Mouse (Mus musculus) neural tube, embryonic 12.5 days (tissue): ENCODE results near the gene Ddx58. TPM values are rescaled to one million over a fixed set of nuclear protein-coding genes. Genes with fewer than 3 reads are reported as not detected.

ENCODE experiments used
- ATAC-seq: fragments of 200-750 bp; cut with Nextera tagmentation; 2 replicates; pipeline ENCODE4 v1.8.0; 2017; ENCODE audit warnings: low read depth, mild to moderate bottlenecking, moderate TSS enrichment, moderate library complexity; ENCODE audit not compliant: low FRiP score
- H3K27ac ChIP-seq: fragments of 300-500 bp; sonication (generic); 2 replicates; pipeline ENCODE4 v1.5.1; 2016
- H3K27me3 ChIP-seq: fragments of 300-500 bp; sonication (generic); replicated peaks from 2 replicates; pipeline ENCODE4 v1.6.1; 2016; ENCODE audit warnings: mild to moderate bottlenecking
- H3K36me3 ChIP-seq: fragments of 300-500 bp; sonication (generic); 2 replicates; pipeline ENCODE4 v1.6.1; 2016; ENCODE audit warnings: mild to moderate bottlenecking
- H3K4me1 ChIP-seq: fragments of 300-500 bp; sonication (generic); 2 replicates; pipeline ENCODE4 v1.6.1; 2016
- H3K4me2 ChIP-seq: fragments of 300-500 bp; sonication (generic); replicated peaks from 2 replicates; pipeline ENCODE4 v1.6.1; 2016; ENCODE audit warnings: mild to moderate bottlenecking
- H3K4me3 ChIP-seq: fragments of 300-500 bp; sonication (generic); 2 replicates; pipeline ENCODE4 v1.5.1; 2016
- H3K9ac ChIP-seq: fragments of 300-500 bp; sonication (generic); 2 replicates; pipeline ENCODE4 v1.6.1; 2016; ENCODE audit warnings: mild to moderate bottlenecking
- H3K9me3 ChIP-seq: fragments of 300-500 bp; sonication (generic); 2 replicates; pipeline ENCODE4 v1.6.1; 2016; ENCODE audit warnings: mild to moderate bottlenecking
- WGBS: fragments of 180-500 bp; shearing (Covaris S2); methylation state at CpG from one replicate; pipeline ENCODE4 v1.1.7; 2016; 5-methylcytosine and 5-hydroxymethylcytosine counted together
- polyA plus RNA-seq: library from polyadenylated mRNA; unstranded; fragments of >200 nt; fragmentation: Nextera tagmentation; extraction: Ambion mirVana; gene quantifications from 2 replicates; pipeline ENCODE4 v1.2.1, GENCODE M21; 2016

The Ddx58 gene
- polyA plus RNA-seq, result 3.3 and 4.3 TPM in 2 replicates

DNA sequence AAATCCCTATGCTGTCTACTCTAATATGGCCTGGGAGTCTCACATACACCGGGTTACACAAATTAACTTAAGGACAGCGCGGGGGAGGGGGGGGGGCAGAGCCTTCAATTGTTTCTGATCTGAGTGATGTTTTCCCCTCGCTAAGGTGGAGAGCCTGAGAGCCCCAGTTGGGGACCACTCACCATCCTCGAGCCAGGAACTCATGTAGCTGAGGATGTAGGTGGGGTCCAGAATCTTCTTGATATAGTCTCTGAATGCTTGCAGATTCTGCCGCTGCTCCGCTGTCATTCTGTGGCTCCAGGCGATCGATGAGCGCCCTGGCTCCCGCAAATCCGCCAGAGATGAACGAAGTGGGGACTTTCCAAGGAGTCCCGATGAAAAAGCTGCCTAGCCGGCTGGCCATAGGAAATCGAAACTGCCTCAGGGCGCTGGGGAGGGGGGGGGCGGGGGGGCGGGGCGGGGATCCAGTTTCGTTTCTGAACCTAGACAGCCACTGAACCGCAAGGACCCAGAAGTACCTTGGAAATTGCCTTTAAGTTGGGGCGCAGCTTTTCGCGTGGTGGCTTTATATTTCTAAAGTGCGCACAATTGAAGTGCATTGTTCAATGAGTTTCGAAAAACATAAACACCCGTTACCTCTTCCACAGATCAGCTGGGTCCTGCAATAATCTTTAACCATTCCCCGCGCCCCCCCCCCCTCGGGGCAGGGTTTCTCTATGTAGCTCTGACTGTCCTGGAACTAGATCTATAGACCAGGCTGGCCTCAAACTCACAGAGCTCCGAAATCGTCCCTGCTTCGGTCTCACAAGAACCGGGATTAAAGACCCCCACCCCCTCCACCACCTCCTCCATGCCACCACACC, at the start of gene Ddx58:
Ddx58 (minus strand) TSS at position 420 of the 863 bp plus-strand sequence.
- WGBS, result 3% methylated on average over 34 of the region's 35 CpGs
- Histone ChIP-seq H3K4me1 (peaks cover 19% of the 10 kb centered on the region), H3K4me2 (peak within 1 kb of the TSS; percentile 83), H3K9ac (peak within 1 kb of the TSS; percentile 60), H3K36me3 (no peaks in the 10 kb centered on the region), H3K27me3 (no peaks in the 10 kb centered on the region), H3K4me3 (peak within 1 kb of the TSS; percentile 46), H3K9me3 (no peaks in the 10 kb centered on the region), H3K27ac (no peak within 1 kb of the TSS)
- ATAC-seq, result peak; percentile 55

DNA sequence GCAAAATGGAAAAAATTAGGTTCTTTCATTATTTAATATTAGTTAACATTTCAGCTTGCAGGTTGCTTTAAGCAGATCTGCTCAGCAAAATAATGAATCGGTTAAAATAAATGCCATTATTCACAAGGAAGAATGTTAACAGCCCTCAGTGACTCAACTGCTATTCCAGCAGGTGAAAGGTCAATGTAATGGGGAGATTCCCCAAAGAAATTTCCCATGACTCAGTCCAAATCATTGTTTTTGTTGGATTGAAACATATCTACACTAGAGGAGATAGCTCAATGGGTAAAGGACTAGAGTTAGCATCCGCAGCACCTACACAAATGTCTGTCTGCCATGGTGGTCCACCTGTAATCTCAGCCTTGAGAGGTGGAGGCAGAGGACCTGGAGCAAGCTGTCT, 49.4 kb upstream of the Ddx58 start:
- no peak overlapping the region for H3K4me3 ChIP-seq
- H3K9ac ChIP-seq, result no peak overlapping the region
- H3K9me3 ChIP-seq, result peaks cover 12% of the 10 kb centered on the region; the same call in 1 of the 2 replicates
- WGBS, result 95% methylated on average over 2 of the region's 2 CpGs
- H3K27me3 ChIP-seq, result no peaks in the 10 kb centered on the region
- H3K27ac ChIP-seq, result no peak overlapping the region
- H3K36me3 ChIP-seq, result no peaks in the 10 kb centered on the region
- no peak for ATAC-seq
- H3K4me1 ChIP-seq, result no peaks in the 10 kb centered on the region
- no peak overlapping the region for H3K4me2 ChIP-seq

DNA sequence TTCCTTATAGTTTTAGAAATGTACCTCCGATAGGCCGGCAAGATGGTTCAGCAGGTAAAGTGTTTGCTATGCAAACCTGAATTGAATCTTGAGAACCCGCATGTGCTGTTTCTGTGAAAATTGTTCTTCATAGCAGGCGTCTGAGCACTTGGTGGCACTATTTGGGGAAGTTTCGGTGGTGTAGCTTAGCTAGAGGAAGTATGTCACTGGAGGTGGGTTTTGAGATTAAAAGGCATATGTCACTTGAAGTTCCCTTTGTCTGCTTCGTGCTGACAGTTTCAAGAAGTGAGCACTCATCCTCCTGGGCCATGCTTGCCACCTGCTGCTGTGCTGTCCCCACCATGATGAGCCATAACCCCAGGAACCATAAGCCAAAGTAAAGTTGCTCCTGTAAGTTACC, 47.8 kb upstream of the Ddx58 start:
- H3K9ac ChIP-seq, result no peak overlapping the region
- no peak for ATAC-seq
- no peak overlapping the region for H3K27ac ChIP-seq
- H3K9me3 ChIP-seq, result peaks cover 8% of the 10 kb centered on the region; the same call in 1 of the 2 replicates
- no peaks in the 10 kb centered on the region for H3K27me3 ChIP-seq
- no peak overlapping the region for H3K4me2 ChIP-seq
- 81% methylated on average over 6 of the region's 6 CpGs for WGBS
- H3K4me3 ChIP-seq, result no peak overlapping the region
- H3K36me3 ChIP-seq, result no peaks in the 10 kb centered on the region
- no peaks in the 10 kb centered on the region for H3K4me1 ChIP-seq

DNA sequence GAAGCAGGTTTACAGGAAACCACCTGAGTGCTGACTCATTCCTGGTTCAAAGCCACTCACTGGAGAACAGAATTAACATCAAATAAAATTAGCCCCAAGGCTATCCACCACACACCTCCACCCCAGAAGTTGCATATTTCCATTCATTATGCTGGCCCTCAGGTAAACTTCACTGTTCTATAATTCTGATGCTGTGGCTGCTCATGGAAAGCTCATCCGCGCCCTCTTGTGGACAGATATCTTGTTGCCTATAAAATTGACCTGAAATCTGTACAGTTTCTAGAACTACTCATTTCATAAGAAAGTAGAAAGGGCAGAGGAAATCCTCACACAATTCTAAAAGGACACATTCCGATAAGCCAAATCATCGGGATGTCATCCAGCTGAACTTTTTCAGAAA, 46.0 kb upstream of the Ddx58 start:
- H3K4me2 ChIP-seq, result no peak overlapping the region
- ATAC-seq, result no peak
- no peak overlapping the region for H3K4me3 ChIP-seq
- no peak overlapping the region for H3K27ac ChIP-seq
- H3K4me1 ChIP-seq, result no peaks in the 10 kb centered on the region
- H3K9ac ChIP-seq, result no peak overlapping the region
- no peaks in the 10 kb centered on the region for H3K9me3 ChIP-seq
- no peaks in the 10 kb centered on the region for H3K36me3 ChIP-seq
- WGBS, result 23% methylated on average over 4 of the region's 4 CpGs
- H3K27me3 ChIP-seq, result no peaks in the 10 kb centered on the region

DNA sequence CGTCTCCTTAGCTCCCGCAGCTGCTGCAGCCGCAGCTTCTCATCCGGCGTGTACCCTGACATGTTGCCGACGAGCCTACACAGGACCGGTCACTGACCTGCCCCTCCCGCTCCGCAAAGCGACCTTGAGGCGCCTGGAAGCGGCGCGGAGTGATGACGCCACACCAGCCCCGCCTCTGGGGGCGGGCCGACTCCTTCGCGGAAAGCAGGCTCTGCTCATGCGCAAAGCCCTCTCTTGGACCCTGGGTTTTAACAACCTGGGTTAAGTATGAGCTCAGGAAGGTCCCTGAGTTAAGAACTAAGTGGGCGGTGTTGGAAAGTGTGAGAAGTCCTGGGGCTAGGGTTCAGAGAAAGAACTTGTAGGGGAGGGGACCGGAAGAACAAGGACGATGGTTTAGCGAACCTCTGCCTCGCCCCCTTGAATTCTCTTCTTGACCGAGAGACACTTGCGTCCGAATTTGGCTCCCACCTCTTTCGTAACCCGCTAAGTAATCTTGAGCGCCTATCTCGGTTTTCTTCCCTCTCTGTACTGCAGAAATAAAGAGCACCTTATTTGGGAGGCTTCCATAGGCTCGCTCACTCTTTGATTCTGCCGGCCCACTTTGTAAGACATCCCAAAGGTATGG, 39.8 kb upstream of the Ddx58 start, which contains the start of gene Ndufb6:
Ndufb6 (minus strand) TSS at position 146 of the 625 bp plus-strand sequence.
- whole genome bisulfite sequencing, result under 1% methylated on average over 36 of the region's 36 CpGs
- Histone ChIP-seq H3K9ac (peak within 1 kb of the TSS; percentile 77), H3K4me3 (peak within 1 kb of the TSS; percentile 90), H3K4me2 (peak within 1 kb of the TSS; percentile 95), H3K36me3 (peaks cover 7% of the 10 kb centered on the region; the same call in 1 of the 2 replicates), H3K27me3 (no peaks in the 10 kb centered on the region), H3K9me3 (no peaks in the 10 kb centered on the region), H3K4me1 (peaks cover 12% of the 10 kb centered on the region), H3K27ac (no peak within 1 kb of the TSS)
- ATAC-seq, result peak; percentile 95

DNA sequence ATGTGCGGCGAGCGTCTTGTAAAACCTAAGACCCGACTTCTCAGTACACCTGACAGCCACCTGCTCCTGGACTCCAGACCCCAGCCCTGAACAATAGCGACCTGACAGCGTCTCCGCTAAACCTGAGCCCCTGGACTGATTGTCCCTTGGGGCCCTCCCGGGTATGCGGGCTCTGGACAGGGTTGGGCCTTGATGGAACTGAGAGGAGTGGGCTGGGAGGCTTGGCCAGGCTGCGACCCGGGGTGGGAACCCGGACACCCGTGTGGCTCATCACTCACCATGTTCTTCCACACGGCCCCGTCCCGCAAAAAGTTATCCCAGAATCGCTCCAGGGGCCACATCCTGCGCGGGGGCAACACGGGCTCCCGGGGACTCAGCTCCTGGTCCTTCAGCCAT, 39.2 kb upstream of the Ddx58 start:
- Histone ChIP-seq H3K4me3 (peak overlapping the region; percentile 90), H3K36me3 (peaks cover 7% of the 10 kb centered on the region; the same call in 1 of the 2 replicates), H3K27ac (no peak overlapping the region), H3K4me2 (peak overlapping the region; percentile 95), H3K27me3 (no peaks in the 10 kb centered on the region), H3K9ac (peak overlapping the region; percentile 77), H3K9me3 (no peaks in the 10 kb centered on the region), H3K4me1 (peaks cover 12% of the 10 kb centered on the region)
- peak; percentile 87 for ATAC-seq
- WGBS, result under 1% methylated on average over 21 of the region's 21 CpGs

DNA sequence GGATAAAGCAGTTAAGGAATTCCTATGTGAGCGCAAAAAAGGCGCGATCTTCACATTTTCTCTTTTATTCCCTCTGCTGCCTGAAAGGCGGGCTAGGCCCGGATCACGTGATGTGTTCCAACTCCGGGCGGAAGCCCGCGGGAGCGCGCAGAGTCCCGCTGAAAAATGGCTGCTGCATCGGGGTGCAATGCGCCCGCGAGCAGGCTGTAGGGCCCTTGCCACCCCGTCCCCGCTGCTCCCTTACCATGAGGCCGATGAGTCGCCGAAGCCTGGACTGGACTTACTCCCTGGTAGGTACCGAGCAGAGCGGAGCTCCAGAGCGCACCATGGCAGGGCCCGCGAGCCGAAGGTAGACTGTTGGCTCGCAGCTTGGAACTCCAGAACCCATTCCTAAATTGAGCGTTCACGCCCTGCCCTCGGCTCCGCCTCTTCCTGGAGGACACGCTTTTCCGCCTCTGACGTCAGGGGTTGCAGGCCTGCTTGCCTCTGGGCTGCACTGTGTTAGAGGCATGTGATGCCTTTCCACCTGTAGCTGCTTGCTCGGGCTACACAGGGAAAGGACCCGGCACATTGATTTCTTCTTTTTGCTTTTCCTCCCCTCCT, 29.9 kb upstream of the Ddx58 start, which contains the start of the genes Smim27 and Topors:
Smim27 (plus strand) TSS at position 150 of the 603 bp plus-strand sequence.
Topors (minus strand) TSS at position 421 of the 603 bp plus-strand sequence.
- peak within 1 kb of the TSS; percentile 75 for H3K4me2 ChIP-seq
- WGBS, result under 1% methylated on average over 38 of the region's 38 CpGs
- no peaks in the 10 kb centered on the region for H3K27me3 ChIP-seq

DNA sequence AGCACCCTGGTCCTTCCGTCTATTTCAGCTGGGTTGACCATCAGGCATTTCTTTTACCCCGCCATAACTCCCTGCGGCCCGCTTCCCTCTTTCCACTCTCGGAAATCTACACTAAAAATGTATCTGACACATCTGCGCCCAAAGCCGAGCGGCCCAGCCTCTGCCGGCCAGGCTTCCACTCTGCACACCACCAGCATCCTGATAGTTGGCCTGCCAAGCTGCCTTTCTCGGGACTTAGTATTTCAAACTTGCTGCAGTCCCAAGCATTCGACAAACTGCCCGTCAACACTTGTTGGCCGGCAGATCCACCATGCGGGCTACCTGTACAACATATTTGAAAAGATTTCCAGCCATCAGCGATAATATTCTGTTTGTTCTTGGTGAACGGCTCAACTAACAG, 29.2 kb upstream of the Ddx58 start:
- H3K9me3 ChIP-seq, result no peaks in the 10 kb centered on the region
- peak; percentile 18 for ATAC-seq
- no peaks in the 10 kb centered on the region for H3K27me3 ChIP-seq
- H3K4me3 ChIP-seq, result peak overlapping the region; percentile 58
- WGBS, result under 1% methylated on average over 16 of the region's 16 CpGs
- peak overlapping the region; percentile 75 for H3K4me2 ChIP-seq
- H3K9ac ChIP-seq, result peak overlapping the region; percentile 66
- H3K27ac ChIP-seq, result peak overlapping the region; percentile 88
- peaks cover 16% of the 10 kb centered on the region; the same call in 1 of the 2 replicates for H3K36me3 ChIP-seq
- peaks cover 7% of the 10 kb centered on the region for H3K4me1 ChIP-seq

More for the DNA sequence above, 29.9 kb upstream of the Ddx58 start, which contains the start of the genes Smim27 and Topors:
- H3K4me3 ChIP-seq, result peak within 1 kb of the TSS; percentile 58
- H3K36me3 ChIP-seq, result peaks cover 16% of the 10 kb centered on the region; the same call in 1 of the 2 replicates
- peak within 1 kb of the TSS; percentile 88 for H3K27ac ChIP-seq
- H3K9me3 ChIP-seq, result no peaks in the 10 kb centered on the region
- peak; percentile 92 for ATAC-seq
- peaks cover 7% of the 10 kb centered on the region for H3K4me1 ChIP-seq
- peak within 1 kb of the TSS; percentile 66 for H3K9ac ChIP-seq

DNA sequence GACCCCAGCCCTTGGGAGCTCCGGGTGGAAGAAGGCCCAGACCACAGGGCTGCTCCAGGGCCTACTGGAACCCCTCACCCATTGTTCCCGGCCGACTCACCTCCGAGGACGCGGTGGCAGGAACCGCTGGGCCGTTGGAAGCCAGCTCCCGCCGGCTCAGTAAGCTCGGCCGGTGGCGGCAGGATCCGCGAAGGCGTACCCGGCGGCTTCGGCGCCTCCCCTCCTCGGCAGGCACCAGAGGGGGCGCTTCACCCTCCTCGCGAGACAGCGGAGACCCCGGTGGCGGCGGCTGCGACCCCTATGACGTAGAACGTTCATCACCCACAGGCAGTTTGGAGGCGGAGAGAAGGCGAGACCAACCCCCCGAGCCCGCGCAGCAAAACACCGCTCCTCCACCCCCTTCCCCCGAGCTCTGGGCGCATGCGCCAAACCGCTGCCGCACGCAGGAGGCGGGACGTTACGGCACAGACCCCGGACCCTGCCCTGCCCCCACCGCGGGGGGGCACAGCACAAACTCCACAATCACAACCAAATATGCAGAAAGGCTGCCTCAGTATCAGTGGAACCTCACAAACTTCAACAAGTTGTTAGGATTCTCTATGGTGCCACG, 28.7 kb upstream of the Ddx58 start:
- peak overlapping the region; percentile 75 for H3K4me2 ChIP-seq
- ATAC-seq, result peak; percentile 80

DNA sequence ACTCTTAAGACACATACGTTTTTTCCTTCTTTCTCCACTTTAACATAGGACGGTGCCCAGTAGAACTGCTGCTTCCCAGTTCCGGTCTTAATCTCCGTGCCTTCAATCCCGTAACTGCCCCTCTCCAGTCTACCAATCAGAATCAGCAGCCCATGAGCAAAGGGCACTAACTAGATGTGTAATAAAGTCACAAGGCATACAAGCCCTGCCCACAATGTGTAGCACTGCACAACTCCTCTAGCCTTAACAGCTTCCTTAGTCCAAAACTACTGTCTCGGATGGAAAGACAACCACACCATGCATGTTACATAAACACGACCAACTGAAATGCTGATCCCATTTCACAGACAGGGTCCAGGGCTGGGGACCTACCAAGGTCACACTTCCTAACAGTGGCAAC, 28.1 kb upstream of the Ddx58 start:
- Histone ChIP-seq H3K9ac (peak overlapping the region; percentile 66), H3K27ac (no peak overlapping the region), H3K27me3 (no peaks in the 10 kb centered on the region), H3K4me1 (peaks cover 7% of the 10 kb centered on the region), H3K4me3 (peak overlapping the region; percentile 58), H3K4me2 (peak overlapping the region; percentile 75), H3K9me3 (no peaks in the 10 kb centered on the region), H3K36me3 (peaks cover 18% of the 10 kb centered on the region)
- no peak; the same call in 1 of the 2 replicates for ATAC-seq
- WGBS, result 76% methylated on average over 7 of the region's 7 CpGs

More for the DNA sequence above, 28.7 kb upstream of the Ddx58 start:
- Histone ChIP-seq H3K9me3 (no peaks in the 10 kb centered on the region), H3K36me3 (peaks cover 16% of the 10 kb centered on the region; the same call in 1 of the 2 replicates), H3K9ac (peak overlapping the region; percentile 66), H3K4me3 (peak overlapping the region; percentile 58), H3K27ac (peak overlapping the region; percentile 88), H3K4me1 (peaks cover 7% of the 10 kb centered on the region), H3K27me3 (no peaks in the 10 kb centered on the region)
- WGBS, result under 1% methylated on average over 50 of the region's 50 CpGs

DNA sequence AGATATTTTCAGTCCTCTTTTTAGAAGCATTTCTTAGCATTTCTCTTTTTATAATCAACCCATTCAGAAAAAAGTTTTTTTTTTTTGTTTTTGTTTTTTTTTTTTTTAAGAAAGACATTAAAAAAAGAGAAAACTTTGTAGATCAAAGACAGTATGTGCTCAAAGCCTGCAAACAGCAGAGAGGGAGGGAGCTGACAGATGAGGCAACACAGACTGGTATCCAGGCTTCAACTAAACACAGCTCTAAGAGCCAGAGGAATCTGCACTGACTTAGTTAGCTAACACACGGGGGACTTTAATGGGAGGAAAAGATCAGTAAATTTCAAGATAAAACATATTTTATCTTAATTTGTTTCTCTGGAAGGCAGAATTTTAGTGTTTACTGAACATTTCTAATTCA, 24.7 kb upstream of the Ddx58 start:
- Histone ChIP-seq H3K27ac (no peak overlapping the region), H3K4me1 (peaks cover 7% of the 10 kb centered on the region), H3K9me3 (no peaks in the 10 kb centered on the region), H3K27me3 (no peaks in the 10 kb centered on the region), H3K4me3 (no peak overlapping the region), H3K36me3 (peaks cover 45% of the 10 kb centered on the region), H3K4me2 (no peak overlapping the region), H3K9ac (no peak overlapping the region)
- WGBS, result 91% methylated on average over 1 of the region's 1 CpGs
- no peak for ATAC-seq
